Mouse (Mus musculus) spleen, postnatal 36 days (tissue): ENCODE measurements around the gene Tex13c1.

ENCODE experiments used
- DNase-seq, 2 experiments: peaks; one replicate each; pipeline ENCODE4 v3.0.0; 2022; ENCODE audit warnings: low spot score in 2 of 2, mixed read lengths in 1 of 2

Tex13c1 gene

DNA sequence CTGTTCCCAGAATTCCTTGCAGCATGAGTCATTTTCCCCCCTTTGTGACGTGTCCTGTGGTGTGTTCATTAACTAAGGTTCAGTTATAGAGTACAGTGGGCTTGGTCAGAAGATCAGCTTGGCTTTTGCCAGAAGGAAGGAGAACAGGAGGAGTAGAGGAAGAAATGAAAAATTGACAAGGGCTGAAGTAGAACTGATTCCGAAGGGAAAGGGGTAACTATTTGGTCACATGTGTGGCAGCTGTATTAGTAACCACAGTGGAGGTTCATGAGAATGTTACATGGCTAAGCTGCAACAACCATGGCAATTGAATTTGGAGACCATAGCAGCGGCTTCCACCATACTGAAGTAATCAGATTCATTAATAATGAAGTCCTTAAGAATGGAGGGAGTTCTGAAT is at the start of gene Tex13c1:
Tex13c1 (plus strand) TSS at position 301 of the 400 bp plus-strand sequence.
- no peak for DNase-seq
